Mouse (Mus musculus) stomach, postnatal 0 days (tissue): Measurements from ENCODE around the gene Zfp775.

ENCODE experiments used
- CTCF ChIP-seq: IDR thresholded peaks from 2 replicates; pipeline ENCODE4 v1.5.1; 2016; ENCODE audit warnings: antibody characterized with exemption, low read depth, mild to moderate bottlenecking, moderate library complexity
- EP300 ChIP-seq: optimal IDR thresholded peaks from 2 replicates; pipeline ENCODE3; 2016; ENCODE audit warnings: antibody characterized with exemption

GRCm38 (mm10) chr6:48648779-48649178, 46.9 kb downstream of the Zfp775 start:
- TF ChIP-seq CTCF (no peak), EP300 (no peak)
